Mouse (Mus musculus) hindbrain, embryonic 14.5 days (tissue): ENCODE results near the gene Eln. TPM values are rescaled to one million over a fixed set of nuclear protein-coding genes. Genes with fewer than 3 reads are reported as not detected.

Source experiments
- ATAC-seq: fragments of 200-750 bp; cut with Nextera tagmentation; 2 replicates; pipeline ENCODE4 v1.8.0; 2017; ENCODE audit warnings: moderate number of reproducible peaks, mild to moderate bottlenecking, moderate TSS enrichment, moderate library complexity; ENCODE audit not compliant: low FRiP score
- DNase-seq: peaks from one replicate; pipeline ENCODE4 v3.0.0-alpha.2; 2015; ENCODE audit warnings: low spot score
- H3K27ac ChIP-seq: fragments of 300-500 bp; sonication (generic); 2 replicates; pipeline ENCODE4 v1.5.1; 2014; ENCODE audit warnings: mild to moderate bottlenecking, moderate library complexity
- H3K27me3 ChIP-seq: fragments of 300-500 bp; sonication (generic); 2 replicates; pipeline ENCODE4 v1.6.1; 2014; ENCODE audit warnings: mild to moderate bottlenecking, low read length, mixed read lengths; ENCODE audit not compliant: control insufficient read depth, insufficient read depth
- H3K36me3 ChIP-seq: fragments of 300-500 bp; sonication (generic); replicated peaks from 2 replicates; pipeline ENCODE4 v1.6.1; 2014; ENCODE audit not compliant: control insufficient read depth, insufficient read depth
- H3K4me1 ChIP-seq: fragments of 300-500 bp; sonication (generic); replicated peaks from 2 replicates; pipeline ENCODE4 v1.6.1; 2014; ENCODE audit warnings: antibody characterized with exemption, low read length, mixed read lengths; ENCODE audit not compliant: control insufficient read depth, insufficient read depth
- H3K4me2 ChIP-seq: fragments of 300-500 bp; sonication (generic); replicated peaks from 2 replicates; pipeline ENCODE4 v1.6.1; 2014; ENCODE audit warnings: mild to moderate bottlenecking, moderate library complexity
- H3K4me3 ChIP-seq: fragments of 300-500 bp; sonication (generic); replicated peaks from 2 replicates; pipeline ENCODE4 v1.5.1; 2014; ENCODE audit warnings: mild to moderate bottlenecking, low read length
- H3K9ac ChIP-seq: fragments of 300-500 bp; sonication (generic); 2 replicates; pipeline ENCODE4 v1.6.1; 2014
- H3K9me3 ChIP-seq: fragments of 300-500 bp; sonication (generic); 2 replicates; pipeline ENCODE4 v1.6.1; 2016; ENCODE audit warnings: low read length; ENCODE audit not compliant: control insufficient read depth
- WGBS: fragments of 180-500 bp; shearing (Covaris S2); extraction: QIAGEN DNeasy Blood & Tissue Kit; methylation state at CpG from one replicate; pipeline ENCODE4 v1.1.7; 2014; 5-methylcytosine and 5-hydroxymethylcytosine counted together
- polyA plus RNA-seq: library from polyadenylated mRNA; unstranded; fragments of >200 nt; fragmentation: Nextera tagmentation; extraction: Ambion mirVana; gene quantifications from 2 replicates; pipeline ENCODE4 v1.2.1, GENCODE M21; 2014

Eln gene
- polyA plus RNA-seq, 1 experiment from 2014 or later, result 17.9 TPM

- 88% methylated on average over 3 of the region's 3 CpGs for WGBS
- Histone ChIP-seq H3K27me3 (no peaks in the 10 kb centered on the region), H3K9me3 (no peaks in the 10 kb centered on the region), H3K4me3 (no peak overlapping the region), H3K36me3 (no peaks in the 10 kb centered on the region), H3K4me1 (no peaks in the 10 kb centered on the region), H3K27ac (no peak overlapping the region), H3K9ac (no peak overlapping the region), H3K4me2 (no peak overlapping the region)
- DNase-seq (no peak), ATAC-seq (no peak)
Observed at GRCm38 (mm10) chr5:134771750-134772149, 24.6 kb upstream of the Eln start.

- H3K4me2 ChIP-seq, result no peak overlapping the region
- H3K4me3 ChIP-seq, result no peak overlapping the region
- H3K9ac ChIP-seq, result no peak overlapping the region
- WGBS, result 80% methylated on average over 7 of the region's 7 CpGs
- H3K9me3 ChIP-seq, result no peaks in the 10 kb centered on the region
- ATAC-seq (no peak), DNase-seq (no peak)
- H3K27me3 ChIP-seq, result no peaks in the 10 kb centered on the region
- H3K4me1 ChIP-seq, result no peaks in the 10 kb centered on the region
- no peaks in the 10 kb centered on the region for H3K36me3 ChIP-seq
- H3K27ac ChIP-seq, result no peak overlapping the region
Observed at GRCm38 (mm10) chr5:134769181-134769580, 22.1 kb upstream of the Eln start.

- no peaks in the 10 kb centered on the region for H3K36me3 ChIP-seq
- no peak overlapping the region for H3K9ac ChIP-seq
- no peak overlapping the region for H3K27ac ChIP-seq
- ATAC-seq (no peak), DNase-seq (no peak)
- H3K27me3 ChIP-seq, result no peaks in the 10 kb centered on the region
- 88% methylated on average over 16 of the region's 16 CpGs for WGBS
- no peak overlapping the region for H3K4me2 ChIP-seq
- H3K9me3 ChIP-seq, result no peaks in the 10 kb centered on the region
- H3K4me1 ChIP-seq, result no peaks in the 10 kb centered on the region
- no peak overlapping the region for H3K4me3 ChIP-seq
Observed at GRCm38 (mm10) chr5:134765441-134765840, 18.3 kb upstream of the Eln start.

GRCm38 (mm10) chr5:134763326-134763725 is 16.2 kb upstream of the Eln start:
- DNase-seq (no peak), ATAC-seq (no peak)
- H3K9me3 ChIP-seq, result no peaks in the 10 kb centered on the region
- no peaks in the 10 kb centered on the region for H3K36me3 ChIP-seq
- H3K4me3 ChIP-seq, result no peak overlapping the region
- H3K27me3 ChIP-seq, result no peaks in the 10 kb centered on the region
- no peak overlapping the region for H3K9ac ChIP-seq
- no peaks in the 10 kb centered on the region for H3K4me1 ChIP-seq
- H3K4me2 ChIP-seq, result no peak overlapping the region
- WGBS, result 83% methylated on average over 9 of the region's 9 CpGs
- no peak overlapping the region for H3K27ac ChIP-seq

- Histone ChIP-seq H3K4me1 (no peaks in the 10 kb centered on the region), H3K4me3 (no peak overlapping the region), H3K36me3 (no peaks in the 10 kb centered on the region), H3K27ac (no peak overlapping the region), H3K9ac (no peak overlapping the region), H3K27me3 (no peaks in the 10 kb centered on the region), H3K9me3 (no peaks in the 10 kb centered on the region), H3K4me2 (no peak overlapping the region)
- 69% methylated on average over 18 of the region's 18 CpGs for WGBS
- ATAC-seq (no peak), DNase-seq (no peak)
Observed at GRCm38 (mm10) chr5:134761409-134762124, 14.4 kb upstream of the Eln start.

- no peaks in the 10 kb centered on the region for H3K9me3 ChIP-seq
- no peak overlapping the region for H3K27ac ChIP-seq
- ATAC-seq, result no peak
- H3K9ac ChIP-seq, result no peak overlapping the region
- H3K4me3 ChIP-seq, result no peak overlapping the region
- H3K4me1 ChIP-seq, result no peaks in the 10 kb centered on the region
- WGBS, result 36% methylated on average over 13 of the region's 13 CpGs
- no peak overlapping the region for H3K4me2 ChIP-seq
- no peaks in the 10 kb centered on the region for H3K36me3 ChIP-seq
- no peak for DNase-seq
- H3K27me3 ChIP-seq, result no peaks in the 10 kb centered on the region
Observed at GRCm38 (mm10) chr5:134756031-134756430, 8.9 kb upstream of the Eln start.

- no peaks in the 10 kb centered on the region for H3K9me3 ChIP-seq
- ATAC-seq (no peak), DNase-seq (no peak)
- H3K4me1 ChIP-seq, result no peaks in the 10 kb centered on the region
- no peaks in the 10 kb centered on the region for H3K36me3 ChIP-seq
- no peak overlapping the region for H3K27ac ChIP-seq
- no peak overlapping the region for H3K4me3 ChIP-seq
- no peak overlapping the region for H3K4me2 ChIP-seq
- WGBS, result 54% methylated on average over 10 of the region's 10 CpGs
- no peaks in the 10 kb centered on the region for H3K27me3 ChIP-seq
- H3K9ac ChIP-seq, result no peak overlapping the region
Observed at GRCm38 (mm10) chr5:134754096-134754495, 7.0 kb upstream of the Eln start.

GRCm38 (mm10) chr5:134750469-134750868 is 3.3 kb upstream of the Eln start:
- Histone ChIP-seq H3K4me2 (no peak overlapping the region), H3K9me3 (no peaks in the 10 kb centered on the region), H3K27me3 (no peaks in the 10 kb centered on the region), H3K27ac (no peak overlapping the region), H3K4me3 (no peak overlapping the region), H3K9ac (no peak overlapping the region), H3K36me3 (no peaks in the 10 kb centered on the region), H3K4me1 (peaks cover 5% of the 10 kb centered on the region)
- WGBS, result 85% methylated on average over 7 of the region's 7 CpGs
- no peak for DNase-seq
- ATAC-seq, result no peak

GRCm38 (mm10) chr5:134747947-134748618 is 960 bp upstream of the Eln start:
- peak overlapping the region; percentile 27; the same call in 1 of the 2 replicates for H3K27ac ChIP-seq
- no peaks in the 10 kb centered on the region for H3K36me3 ChIP-seq
- H3K4me3 ChIP-seq, result no peak overlapping the region
- H3K9ac ChIP-seq, result no peak overlapping the region
- DNase-seq (peak; percentile 65), ATAC-seq (0 out of 2 replicates have a peak, but pooled peaks have one; percentile 28)
- no peaks in the 10 kb centered on the region for H3K9me3 ChIP-seq
- no peaks in the 10 kb centered on the region for H3K27me3 ChIP-seq
- H3K4me2 ChIP-seq, result peak overlapping the region; percentile 80
- 54% methylated on average over 6 of the region's 6 CpGs for WGBS
- H3K4me1 ChIP-seq, result peaks cover 5% of the 10 kb centered on the region
